Mouse (Mus musculus) left cerebral cortex, adult 2 months (tissue): ENCODE results near the gene Dpagt1. TPM values are rescaled to one million over a fixed set of nuclear protein-coding genes. Genes with fewer than 3 reads are reported as not detected.
"Not testable (repeated sequence)": the region's sequence is repeated elsewhere in the genome, so short reads cannot be mapped to it uniquely, and the experiment has no call there.

Experiments used
- DNase-seq, 2 experiments: peaks; one replicate each; pipeline ENCODE4 v3.0.0; 2021 to 2022; ENCODE audit warnings: low spot score in 2 of 2, mixed read lengths in 1 of 2; ENCODE audit errors: extremely low spot score in 1 of 2
- H3K27ac ChIP-seq: fragments of 200-600 bp; 2 replicates; pipeline ENCODE4 v1.8.1; 2022
- H3K4me3 ChIP-seq: fragments of 200-600 bp; 2 replicates; pipeline ENCODE4 v1.8.1; 2022
- CTCF ChIP-seq: fragments of 200-600 bp; IDR thresholded peaks from 2 replicates; pipeline ENCODE4 v1.8.1; 2022; ENCODE audit warnings: antibody characterized with exemption, mild to moderate bottlenecking, moderate library complexity
- intact Hi-C: fragments of 180-260 bp; cut with DNase I; formaldehyde crosslinking; loops from one replicate; pipeline ENCODE4 v1.15.1; 2025
- microRNA-seq, 2 experiments: library from miRNA; unstranded; fragments of <30 nt; microRNA quantifications; one replicate each; pipeline ENCODE4 v1.2.0; 2021
- total RNA-seq, 2 experiments: library from RNA; stranded (reverse); gene quantifications; 2 replicates each; pipeline ENCODE4 v1.2.3; 2021

The Dpagt1 gene
- total RNA-seq, 2 experiments from 2014 or later = 13.8 to 14.6 TPM

- intact Hi-C loops = no loop called here
- H3K4me3 ChIP-seq = no peak overlapping the region
- H3K27ac ChIP-seq = no peak overlapping the region
- no peak for DNase-seq
- no peak for TF ChIP-seq CTCF
These were observed 47.6 kb downstream of the Dpagt1 start for GRCm38 (mm10) chr9:44373386-44373785.

DNA sequence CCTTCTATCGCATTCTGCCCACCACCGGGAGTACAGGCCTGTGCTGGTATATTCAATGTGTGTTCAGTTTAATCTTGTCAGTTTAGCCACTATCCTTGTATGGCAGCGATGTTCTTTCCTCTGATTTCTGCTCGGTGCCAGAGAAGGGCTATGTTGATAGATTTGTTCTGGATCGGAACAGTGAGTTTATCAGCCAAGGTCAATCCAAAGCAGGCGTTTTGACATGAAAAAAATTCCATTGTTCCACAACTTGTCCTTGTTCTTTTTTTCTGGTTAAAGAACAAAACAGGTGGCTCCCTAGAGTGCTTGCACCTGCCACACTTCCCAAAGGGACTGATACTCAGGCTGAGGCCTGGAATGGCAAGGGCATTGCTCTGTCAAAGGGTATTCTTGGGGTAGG, 50.3 kb downstream of the Dpagt1 start:
- Histone ChIP-seq H3K27ac (no peak overlapping the region), H3K4me3 (no peak overlapping the region)
- no peak for DNase-seq
- no peak for TF ChIP-seq CTCF
- intact Hi-C loops = no loop called here

GRCm38 (mm10) chr9:44377335-44377734, 51.5 kb downstream of the Dpagt1 start:
- H3K27ac ChIP-seq, intact Hi-C loops, DNase-seq, H3K4me3 ChIP-seq: not testable (repeated sequence)

GRCm38 (mm10) chr9:44378153-44378730, 52.4 kb downstream of the Dpagt1 start:
- peak overlapping the region; percentile 73 for H3K4me3 ChIP-seq
- no peak for DNase-seq
- intact Hi-C loops = no loop called here
- TF ChIP-seq CTCF = no peak
- peak overlapping the region; percentile 90 for H3K27ac ChIP-seq

- intact Hi-C loops = no loop called here
- peak; percentile 99 to 100 for DNase-seq
- TF ChIP-seq CTCF = peak; percentile 67
- Histone ChIP-seq H3K4me3 (peak within 1 kb of the TSS; percentile 73), H3K27ac (peak within 1 kb of the TSS; percentile 91)
These were observed 53.4 kb downstream of the Dpagt1 start, which contains the start of gene Hyou1 for GRCm38 (mm10) chr9:44379054-44379834. Gene Hyou1, plus strand, starts transcription at chr9:44379490.

GRCm38 (mm10) chr9:44379862-44380261, 54.0 kb downstream of the Dpagt1 start:
- peak overlapping the region; percentile 91 for H3K27ac ChIP-seq
- H3K4me3 ChIP-seq = peak overlapping the region; percentile 73
- DNase-seq = no peak
- TF ChIP-seq CTCF = no peak
- intact Hi-C loops = no loop called here

Small RNAs within 50 kb of the gene (microRNA-seq; reads per million reads assigned to microRNA genes)
- gene Gm44335 = 0 reads per million in 2 experiments

Other genes with a start within 250 kb of the Dpagt1 start
- 1 to 10 TPM in 1 of 2 experiments, under 1 TPM in 1; 0.82 to 1.6 TPM for gene Mfrp, start 224.3 kb upstream of the Dpagt1 start, total RNA-seq
- 10 to 100 TPM; 14.2 to 15.3 TPM for gene C1qtnf5, start 218.8 kb upstream of the Dpagt1 start, total RNA-seq
- gene Gm49380, start 212.5 kb upstream of the Dpagt1 start, total RNA-seq = under 1 TPM in 1 of 2 experiments, not detected in 1; 0.56 TPM
- 10 to 100 TPM; 32.7 to 33.1 TPM for gene Rnf26, start 212.5 kb upstream of the Dpagt1 start, total RNA-seq
- gene Mcam, start 191.6 kb upstream of the Dpagt1 start, total RNA-seq = 10 to 100 TPM in 1 of 2 experiments, 1 to 10 TPM in 1; 9.0 to 11.6 TPM
- 10 to 100 TPM; 59.5 to 66.3 TPM for gene Cbl, start 92.0 kb upstream of the Dpagt1 start, total RNA-seq
- 1 to 10 TPM in 1 of 2 experiments, under 1 TPM in 1; 0.77 to 1.1 TPM for gene Ccdc153, start 85.3 kb upstream of the Dpagt1 start, total RNA-seq
- gene Pdzd3, start 74.5 kb upstream of the Dpagt1 start, total RNA-seq = 1 to 10 TPM in 1 of 2 experiments, under 1 TPM in 1; 0.50 to 1.2 TPM
- 10 to 100 TPM in 1 of 2 experiments, 1 to 10 TPM in 1; 8.7 to 13.3 TPM for gene Nlrx1, start 57.4 kb upstream of the Dpagt1 start, total RNA-seq
- 10 to 100 TPM; 62.1 TPM for gene Abcg4, start 37.4 kb upstream of the Dpagt1 start, total RNA-seq
- gene Hinfp, start 20.3 kb upstream of the Dpagt1 start, total RNA-seq = 10 to 100 TPM; 28.9 to 29.3 TPM
- 100 to 1,000 TPM; 190 to 222 TPM for gene C2cd2l, start 5.7 kb upstream of the Dpagt1 start, total RNA-seq
- gene H2afx, start 8.7 kb downstream of the Dpagt1 start, total RNA-seq = 10 to 100 TPM; 46.1 to 53.2 TPM
- 10 to 100 TPM; 20.8 to 21.1 TPM for gene Hmbs, start 18.2 kb downstream of the Dpagt1 start, total RNA-seq
- gene Vps11, start 35.7 kb downstream of the Dpagt1 start, total RNA-seq = 10 to 100 TPM; 52.1 to 53.1 TPM
- gene Hyou1, start 53.5 kb downstream of the Dpagt1 start, total RNA-seq = 100 to 1,000 TPM; 127 to 139 TPM
- gene Slc37a4, start 70.8 kb downstream of the Dpagt1 start, total RNA-seq = 10 to 100 TPM; 25.3 to 28.4 TPM
- gene Rps25, start 81.1 kb downstream of the Dpagt1 start, total RNA-seq = 100 to 1,000 TPM; 644 to 664 TPM
- 10 to 100 TPM; 66.8 to 70.2 TPM for gene Trappc4, start 81.6 kb downstream of the Dpagt1 start, total RNA-seq
- gene Ccdc84, start 92.5 kb downstream of the Dpagt1 start, total RNA-seq = 10 to 100 TPM; 19.9 to 22.2 TPM
- gene Foxr1, start 115.1 kb downstream of the Dpagt1 start, total RNA-seq = not detected
- gene Upk2, start 129.0 kb downstream of the Dpagt1 start, total RNA-seq = not detected
- gene Bcl9l, start 156.8 kb downstream of the Dpagt1 start, total RNA-seq = 10 to 100 TPM; 58.6 to 63.4 TPM
- gene Cxcr5, start 235.9 kb downstream of the Dpagt1 start, total RNA-seq = not detected